Comparison of ENCODE assay signal across 12 mouse cellular contexts in the genomic region with DNA sequence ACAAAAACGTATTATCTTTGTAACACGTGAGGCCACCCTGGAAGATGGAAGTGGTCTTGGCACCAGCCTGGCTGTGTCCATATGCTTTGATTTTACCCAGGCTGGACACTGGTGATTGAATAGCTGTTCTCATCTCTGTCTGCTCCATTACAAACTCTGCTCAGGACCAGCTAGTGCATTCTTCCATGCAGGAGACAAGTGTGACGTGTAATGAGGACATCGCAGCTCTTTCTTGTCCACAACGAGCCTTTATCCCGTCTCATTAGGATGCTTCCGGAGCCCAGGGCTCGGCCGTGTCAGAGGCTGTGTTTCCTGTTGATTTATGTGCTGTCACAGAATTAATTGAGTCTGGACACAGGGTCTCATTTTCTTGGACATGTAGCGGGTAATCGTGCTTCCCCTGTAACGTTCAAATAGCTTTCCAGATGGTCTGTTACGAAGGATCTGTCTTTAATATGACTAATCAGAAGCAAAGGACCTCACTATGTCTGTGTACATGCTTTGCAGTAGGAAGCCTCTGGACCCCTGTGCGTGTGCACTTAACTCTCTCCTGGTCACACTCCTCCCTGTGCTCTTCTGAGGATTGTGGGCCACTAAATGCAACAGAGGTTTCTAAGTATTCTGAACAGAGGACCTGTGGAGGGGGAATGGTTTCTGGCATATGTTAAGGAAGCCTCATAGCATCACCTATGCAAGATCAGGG.
DNase-seq lines count a peak whose midpoint lies in the region; ATAC-seq and TF ChIP-seq lines count a peak whose summit lies in the region.
"Had no signal": no experiment of that assay in that cellular context is flagged by ENCODE, and none has a peak within 500 bp of the region (broad histone marks: within the 10 kb centered on the region; RNA-seq: fewer than 3 reads in every experiment).

No protein-coding gene starts in this region.

- no peak overlapping the region for H3K4me2 ChIP-seq in neural tube, embryonic 11.5 days (ENCODE audit: low read depth)
- 0 out of 2 replicates have a peak overlapping the region, but pooled peaks have one; percentile 16 for H3K4me2 ChIP-seq in limb, embryonic 13.5 days (replicated peaks)
- H3K4me2 ChIP-seq in stomach, postnatal 0 days (replicated peaks; ENCODE audit: low read depth), result no peak overlapping the region
- H3K4me2 ChIP-seq: heart, embryonic 11.5 days had no signal

- TF ChIP-seq CTCF in cerebellum, adult 2 months (IDR thresholded peaks at IDR 0.05; ENCODE audit: borderline replicate concordance, insufficient read depth, low read depth, low read length), result no peak
- TF ChIP-seq CTCF in stomach, postnatal 0 days (IDR thresholded peaks at IDR 0.05; ENCODE audit: low read depth), result no peak

- no peaks in the 10 kb centered on the region for H3K9me3 ChIP-seq in neural tube, embryonic 11.5 days (ENCODE audit: control insufficient read depth, low read length)
- 0 out of 2 replicates have a peak, but pooled peaks cover 2% of the 10 kb centered on the region for H3K9me3 ChIP-seq in limb, embryonic 13.5 days
- no peaks in the 10 kb centered on the region for H3K9me3 ChIP-seq in stomach, postnatal 0 days (ENCODE audit: control insufficient read depth, low read length)

- H3K27ac ChIP-seq in cerebellum, adult 2 months (ENCODE audit: insufficient read depth, low read length), result peak overlapping the region; percentile 17; the same call in 1 of the 2 replicates
- H3K27ac ChIP-seq in neural tube, embryonic 11.5 days (ENCODE audit: low read depth, low read length), result peak overlapping the region; percentile 66; the same call in 1 of the 2 replicates
- H3K27ac ChIP-seq in limb, embryonic 13.5 days, result no peak overlapping the region
- no peak overlapping the region for H3K27ac ChIP-seq in stomach, postnatal 0 days (replicated peaks)

- no peak overlapping the region for H3K9ac ChIP-seq in neural tube, embryonic 11.5 days (ENCODE audit: low read length)
- H3K9ac ChIP-seq in limb, embryonic 13.5 days, result no peak overlapping the region
- no peak overlapping the region for H3K9ac ChIP-seq in stomach, postnatal 0 days (ENCODE audit: low read length)

- peak in 1 of 2 experiments; percentile 47 for DNase-seq in cerebellum, adult 2 months
- no peak for DNase-seq in cerebellum, adult 9-11 months
- DNase-seq in neural tube, embryonic 11.5 days (ENCODE audit: low spot score), result peak; percentile 58
- no peak for DNase-seq in neural tube, embryonic 10.5 days (ENCODE audit: extremely low spot score, low spot score)
- peak; percentile 3 for DNase-seq in retina, postnatal 7 days (ENCODE audit: low read depth, low spot score)
- no peak for DNase-seq in thymus, postnatal 25 days
- no peak for DNase-seq in stomach, postnatal 0 days (ENCODE audit: low spot score)
- DNase-seq: adrenal gland, postnatal 36 days; kidney, postnatal 10 days; liver had no signal

- no peaks in the 10 kb centered on the region for H3K27me3 ChIP-seq in cerebellum, adult 2 months (ENCODE audit: control insufficient read depth, insufficient read depth, low read length)
- no peaks in the 10 kb centered on the region for H3K27me3 ChIP-seq in neural tube, embryonic 11.5 days (ENCODE audit: control insufficient read depth, insufficient read depth, low read length)
- no peaks in the 10 kb centered on the region for H3K27me3 ChIP-seq in limb, embryonic 13.5 days
- H3K27me3 ChIP-seq in stomach, postnatal 0 days (ENCODE audit: control insufficient read depth, insufficient read depth, low read length), result no peaks in the 10 kb centered on the region

- no peak for TF ChIP-seq EP300 in stomach, postnatal 0 days (optimal IDR thresholded peaks at IDR 0.05)

- TF ChIP-seq POLR2A in cerebellum, adult 2 months (IDR thresholded peaks at IDR 0.05; ENCODE audit: borderline replicate concordance, insufficient read depth, low read length), result no peak

- ATAC-seq in neural tube, embryonic 11.5 days (ENCODE audit: insufficient read depth, low FRiP score, low TSS enrichment), result peak; percentile 75
- ATAC-seq in limb, embryonic 13.5 days (ENCODE audit: low FRiP score, low read depth), result no peak
- ATAC-seq in stomach, postnatal 0 days (ENCODE audit: low FRiP score, low TSS enrichment), result no peak

- no peak overlapping the region for H3K4me3 ChIP-seq in cerebellum, adult 2 months (replicated peaks; ENCODE audit: insufficient read depth, low read depth, low read length)
- no peak overlapping the region for H3K4me3 ChIP-seq in neural tube, embryonic 11.5 days (ENCODE audit: low read depth, low read length)
- H3K4me3 ChIP-seq in limb, embryonic 13.5 days, result no peak overlapping the region
- H3K4me3 ChIP-seq in stomach, postnatal 0 days (ENCODE audit: low read depth, low read length), result no peak overlapping the region

- 9% methylated on average over 14 of the region's 14 CpGs for WGBS in cerebellum, adult 2 months
- 34% methylated on average over 14 of the region's 14 CpGs for WGBS in neural tube, embryonic 11.5 days
- WGBS in limb, embryonic 13.5 days, result 9% methylated on average over 14 of the region's 14 CpGs
- 60% methylated on average over 14 of the region's 14 CpGs for WGBS in stomach, postnatal 0 days

- peaks cover 14% of the 10 kb centered on the region for H3K4me1 ChIP-seq in cerebellum, adult 2 months (ENCODE audit: control insufficient read depth, insufficient read depth, low read length)
- H3K4me1 ChIP-seq in neural tube, embryonic 11.5 days (ENCODE audit: control insufficient read depth, insufficient read depth, low read length), result peaks cover 11% of the 10 kb centered on the region; the same call in 1 of the 2 replicates
- H3K4me1 ChIP-seq in limb, embryonic 13.5 days, result peaks cover 16% of the 10 kb centered on the region
- no peaks in the 10 kb centered on the region for H3K4me1 ChIP-seq in stomach, postnatal 0 days (replicated peaks; ENCODE audit: control insufficient read depth, insufficient read depth)

- no peaks in the 10 kb centered on the region for H3K36me3 ChIP-seq in neural tube, embryonic 11.5 days (ENCODE audit: control insufficient read depth, insufficient read depth, low read length)
- H3K36me3 ChIP-seq in limb, embryonic 13.5 days, result no peaks in the 10 kb centered on the region
- H3K36me3 ChIP-seq in stomach, postnatal 0 days (ENCODE audit: control insufficient read depth, insufficient read depth, low read length), result no peaks in the 10 kb centered on the region

Comparison
In these comparisons a context has a peak if more than half of its experiments do, and no peak if none do; other contexts are left out.
1. DNase-seq: peak in neural tube, embryonic 11.5 days (single experiment) and retina, postnatal 7 days (single experiment); none in cerebellum, adult 9-11 months (single experiment), neural tube, embryonic 10.5 days (single experiment), thymus, postnatal 25 days (single experiment) and stomach, postnatal 0 days (single experiment).
2. H3K27ac ChIP-seq: peak in cerebellum, adult 2 months (single experiment) and neural tube, embryonic 11.5 days (single experiment); none in limb, embryonic 13.5 days (single experiment) and stomach, postnatal 0 days (single experiment).